Mouse (Mus musculus) ES-E14 (cell line): ENCODE results near the gene Ncr1. TPM values are rescaled to one million over a fixed set of nuclear protein-coding genes. Genes with fewer than 3 reads are reported as not detected.

Source experiments
- DNase-seq: peaks from one replicate; pipeline ENCODE4 v3.0.0-alpha.2; 2013; ENCODE audit warnings: low read depth, low spot score
- H3K27ac ChIP-seq: 2 replicates; pipeline ENCODE4 v1.5.1; 2012; ENCODE audit warnings: low read depth, mild to moderate bottlenecking, low read length, moderate library complexity, mixed read lengths; ENCODE audit not compliant: poor library complexity, insufficient read depth, severe bottlenecking
- H3K36me3 ChIP-seq: 2 replicates; pipeline ENCODE4 v1.6.1; 2012; ENCODE audit warnings: mild to moderate bottlenecking, low read length, moderate library complexity, mixed read lengths; ENCODE audit not compliant: control insufficient read depth, poor library complexity, insufficient read depth, severe bottlenecking
- H3K4me1 ChIP-seq, 2 experiments: fragments of 150-350 bp in 1 of 2; sonication (generic) in 1 of 2; 2 replicates each; pipeline ENCODE4 v1.6.1; 2012; ENCODE audit warnings: low read length in 2 of 2, mild to moderate bottlenecking in 1 of 2, mixed read lengths in 1 of 2; ENCODE audit not compliant: control insufficient read depth in 2 of 2, insufficient read depth in 2 of 2, poor library complexity in 1 of 2
- H3K4me3 ChIP-seq, 2 experiments: fragments of 150-350 bp in 1 of 2; sonication (generic) in 1 of 2; 2 replicates each; pipeline ENCODE4 v1.5.1; 2012; ENCODE audit warnings: low read length in 2 of 2, low read depth in 1 of 2, mild to moderate bottlenecking in 1 of 2, mixed read lengths in 1 of 2; ENCODE audit not compliant: insufficient read depth in 1 of 2, poor library complexity in 1 of 2, severe bottlenecking in 1 of 2
- H3K9ac ChIP-seq: 2 replicates; pipeline ENCODE4 v1.6.1; 2012; ENCODE audit warnings: low read depth, mild to moderate bottlenecking, low read length, mixed read lengths; ENCODE audit not compliant: poor library complexity, insufficient read depth, severe bottlenecking
- H3K9me3 ChIP-seq: fragments of 150-350 bp; sonication (generic); 2 replicates; pipeline ENCODE4 v1.6.1; 2012; ENCODE audit warnings: low read depth, mild to moderate bottlenecking, low read length; ENCODE audit not compliant: control insufficient read depth, insufficient read depth
- CHD2 ChIP-seq: IDR thresholded peaks from 2 replicates; pipeline ENCODE4 v1.6.1; 2014; ENCODE audit warnings: mild to moderate bottlenecking, low read depth, low read length, inconsistent platforms
- HCFC1 ChIP-seq: IDR thresholded peaks from 2 replicates; pipeline ENCODE4 v1.6.1; 2012; ENCODE audit warnings: low read length, inconsistent platforms, borderline replicate concordance; ENCODE audit not compliant: insufficient read depth
- MAFK ChIP-seq: IDR thresholded peaks from 2 replicates; pipeline ENCODE4 v1.6.1; 2014; ENCODE audit warnings: mild to moderate bottlenecking, low read depth, low read length, inconsistent platforms; ENCODE audit not compliant: insufficient read depth
- ZC3H11A ChIP-seq: IDR thresholded peaks from 2 replicates; pipeline ENCODE4 v1.6.1; 2012; ENCODE audit warnings: low read depth, mild to moderate bottlenecking, inconsistent platforms, low read length, borderline replicate concordance
- ZNF384 ChIP-seq: IDR thresholded peaks from 2 replicates; pipeline ENCODE4 v1.6.1; 2012; ENCODE audit warnings: low read depth, low read length, inconsistent platforms
- in situ Hi-C, 2 experiments: fragments of 600-800 bp; cut with MboI; formaldehyde crosslinking; loops; one replicate each; pipeline ENCODE4 v1.15.1; 2025; ENCODE audit warnings: low sequenced_read_pairs in 2 of 2, inconsistent platforms in 1 of 2; ENCODE audit not compliant: unreplicated experiment in 2 of 2
- total RNA-seq: library from RNA; depleted of rRNA; stranded (reverse); fragments of 300-350 nt; gene quantifications from 2 replicates; pipeline ENCODE4 v1.2.3, GENCODE M21; 2012; rRNA removed

Gene Ncr1
- total RNA-seq, 1 experiment, result not detected

- Histone ChIP-seq H3K36me3 (no peaks in the 10 kb centered on the region), H3K4me1 (no peaks in the 10 kb centered on the region), H3K4me3 (no peak overlapping the region), H3K27ac (no peak overlapping the region), H3K9ac (no peak overlapping the region), H3K9me3 (peaks cover 14% of the 10 kb centered on the region)
- in situ Hi-C loops, result no loop called here
- TF ChIP-seq HCFC1 (no peak), ZC3H11A (no peak), ZNF384 (no peak), CHD2 (no peak), MAFK (no peak)
- DNase-seq, result no peak
Observed at GRCm38 (mm10) chr7:4323301-4323700, 14.2 kb upstream of the Ncr1 start.

DNA sequence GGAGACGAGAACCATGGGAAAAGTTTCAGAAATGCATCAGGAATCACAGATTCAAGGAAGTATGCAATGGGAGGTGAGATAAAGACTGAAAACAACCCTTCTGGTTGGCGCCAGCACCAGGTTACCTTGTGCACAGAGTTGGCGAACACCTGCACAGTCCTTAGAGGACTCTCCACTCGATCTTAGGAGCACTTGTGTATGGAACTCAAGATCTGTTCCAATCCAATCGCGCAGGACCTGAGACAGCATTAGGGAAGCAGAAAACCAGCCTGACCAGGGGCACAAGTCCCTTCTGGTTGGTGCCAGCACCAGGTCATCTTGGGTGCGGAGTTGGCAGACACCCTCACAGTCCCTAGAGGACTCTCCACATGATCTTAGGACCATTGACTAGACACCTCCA, 36.0 kb downstream of the Ncr1 start:
- in situ Hi-C loops, result no loop called here
- no peak for DNase-seq
- no peaks in the 10 kb centered on the region for H3K4me1 ChIP-seq
- no peaks in the 10 kb centered on the region for H3K36me3 ChIP-seq
- H3K4me3 ChIP-seq, result no peak overlapping the region
- H3K27ac ChIP-seq, result no peak overlapping the region
- H3K9ac ChIP-seq, result no peak overlapping the region
- H3K9me3 ChIP-seq, result no peaks in the 10 kb centered on the region
- TF ChIP-seq HCFC1 (no peak), CHD2 (no peak), ZNF384 (no peak), ZC3H11A (no peak), MAFK (no peak)

Other genes starting within 250 kb of the Ncr1 start
- 11.9 and 21.0 TPM in 2 replicates for gene Ttyh1, start 218.3 kb upstream of the Ncr1 start, total RNA-seq
- gene Leng8, start 200.7 kb upstream of the Ncr1 start, total RNA-seq, result 77.2 and 115 TPM in 2 replicates
- gene Leng9, start 187.3 kb upstream of the Ncr1 start, total RNA-seq, result 0.79 and 1.0 TPM in 2 replicates
- gene Cdc42ep5, start 172.9 kb upstream of the Ncr1 start, total RNA-seq, result 13.3 and 17.2 TPM in 2 replicates
- not detected in 2 replicates for gene Lilra5, start 100.0 kb upstream of the Ncr1 start, total RNA-seq
- not detected in 2 replicates for gene Gp6, start 60.0 kb downstream of the Ncr1 start, total RNA-seq
- 25.3 and 27.0 TPM in 2 replicates for gene Rdh13, start 107.9 kb downstream of the Ncr1 start, total RNA-seq
- 0.18 and 0.42 TPM in 2 replicates for gene Eps8l1, start 123.0 kb downstream of the Ncr1 start, total RNA-seq
- gene Ppp1r12c, start 164.0 kb downstream of the Ncr1 start, total RNA-seq, result 83.2 and 126 TPM in 2 replicates
- 6.3 and 8.4 TPM in 2 replicates for gene Tnnt1, start 178.7 kb downstream of the Ncr1 start, total RNA-seq
- gene Tnni3, start 186.5 kb downstream of the Ncr1 start, total RNA-seq, result 7.8 and 17.9 TPM in 2 replicates
- gene Dnaaf3, start 194.7 kb downstream of the Ncr1 start, total RNA-seq, result 3.1 and 6.3 TPM in 2 replicates
- 3.0 and 8.7 TPM in 2 replicates for gene Syt5, start 209.8 kb downstream of the Ncr1 start, total RNA-seq